Mouse (Mus musculus) thymus, postnatal 4 days (tissue): ENCODE measurements around the gene P4ha2.
A peak's percentile ranks its signal among the peaks of the same experiment; 100 is the strongest.

ENCODE experiments used
- DNase-seq: peaks from one replicate; pipeline ENCODE4 v3.0.0; 2021

P4ha2 gene

GRCm38 (mm10) chr11:54068520-54069371 is 31.1 kb upstream of the P4ha2 start, which contains the start of gene Pdlim4:
Gene Pdlim4, minus strand, starts transcription at chr11:54069014.
- DNase-seq, result peak; percentile 63

- DNase-seq, result peak; percentile 57
Measured at GRCm38 (mm10) chr11:54071726-54072445, 28.0 kb upstream of the P4ha2 start.

DNA sequence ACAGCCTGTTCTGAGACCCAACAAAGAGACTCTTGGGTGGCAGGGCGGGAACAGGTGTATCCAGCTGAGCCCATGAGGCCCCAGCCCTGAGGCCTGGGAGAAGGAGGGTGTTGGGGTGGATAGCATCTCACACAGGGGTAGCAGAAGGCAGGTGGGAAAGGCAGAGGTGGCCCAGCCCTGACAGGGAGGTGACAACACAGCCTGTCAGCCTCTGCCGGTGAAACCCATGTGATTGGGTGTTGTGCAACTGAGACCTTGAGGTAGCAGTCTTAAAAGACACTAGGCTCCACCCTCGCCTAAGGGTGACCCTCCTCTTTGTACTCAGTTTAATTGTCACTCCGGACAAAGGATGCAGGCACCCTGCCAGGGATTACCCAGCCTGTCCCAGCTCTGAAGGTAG is 26.6 kb upstream of the P4ha2 start:
- peak; percentile 21 for DNase-seq

DNA sequence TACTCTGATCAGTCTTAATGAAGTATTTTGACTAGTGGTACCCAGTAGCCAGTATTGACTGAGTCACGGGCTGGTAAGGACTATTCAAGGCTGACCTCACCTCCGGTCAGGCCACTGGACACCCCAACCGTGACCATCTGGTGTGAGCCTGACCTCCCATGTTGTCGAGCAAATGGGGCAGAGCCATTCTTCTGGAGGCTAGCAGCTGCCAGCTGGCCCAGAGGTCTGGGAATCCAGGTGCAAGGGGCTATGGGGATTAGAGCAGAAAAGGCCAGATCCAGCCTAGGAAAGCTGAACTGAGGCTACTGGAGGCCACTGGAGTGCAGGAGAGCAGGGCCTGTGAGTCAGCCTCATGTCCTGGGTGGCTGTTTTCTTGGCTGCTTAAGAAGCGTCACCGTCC is 24.5 kb upstream of the P4ha2 start:
- no peak for DNase-seq

DNA sequence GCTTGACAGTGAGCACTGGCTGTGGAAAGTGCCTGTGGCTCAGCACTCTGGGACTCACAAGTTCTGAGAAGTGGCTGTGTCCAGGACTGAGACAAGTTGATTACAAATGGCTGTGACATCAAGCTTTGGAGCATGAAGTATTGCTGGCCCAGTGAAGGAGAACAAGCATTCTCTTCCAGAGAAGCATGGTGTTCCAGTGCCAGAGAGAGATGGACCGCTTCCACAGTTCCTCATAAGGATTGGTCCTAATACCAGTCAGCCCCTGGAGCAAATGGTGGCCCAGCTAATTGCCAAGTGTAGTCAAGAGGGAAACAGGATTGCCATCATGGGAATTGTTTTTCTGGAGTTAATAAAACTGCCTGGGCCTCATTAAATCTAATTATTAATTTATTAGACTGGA is 23.8 kb upstream of the P4ha2 start:
- DNase-seq, result peak; percentile 36

GRCm38 (mm10) chr11:54080435-54080834 is 19.5 kb upstream of the P4ha2 start:
- DNase-seq, result peak; percentile 75

GRCm38 (mm10) chr11:54082725-54083124 is 17.2 kb upstream of the P4ha2 start:
- peak; percentile 40 for DNase-seq

GRCm38 (mm10) chr11:54084976-54085375 is 14.9 kb upstream of the P4ha2 start:
- DNase-seq, result peak; percentile 3

DNA sequence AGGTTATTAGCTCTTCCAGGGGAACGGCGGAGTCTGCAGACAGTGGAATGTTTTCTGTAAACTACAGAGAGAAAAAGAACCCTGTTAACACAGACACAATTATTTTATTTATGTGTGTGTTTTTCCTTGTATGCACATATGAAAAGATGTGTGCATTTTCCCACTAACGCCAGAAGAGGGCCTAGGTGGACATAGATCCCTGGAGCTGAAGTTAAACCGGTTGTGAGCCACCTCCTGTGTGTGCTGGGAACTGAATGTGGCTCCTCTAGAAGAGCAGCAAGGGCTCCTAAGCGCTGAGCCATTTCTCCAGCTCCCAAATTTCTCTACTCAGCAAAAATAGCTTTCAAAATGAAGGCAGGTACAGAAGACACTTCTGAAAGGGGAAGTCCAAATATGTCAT is 14.1 kb upstream of the P4ha2 start:
- DNase-seq, result peak; percentile 3

DNA sequence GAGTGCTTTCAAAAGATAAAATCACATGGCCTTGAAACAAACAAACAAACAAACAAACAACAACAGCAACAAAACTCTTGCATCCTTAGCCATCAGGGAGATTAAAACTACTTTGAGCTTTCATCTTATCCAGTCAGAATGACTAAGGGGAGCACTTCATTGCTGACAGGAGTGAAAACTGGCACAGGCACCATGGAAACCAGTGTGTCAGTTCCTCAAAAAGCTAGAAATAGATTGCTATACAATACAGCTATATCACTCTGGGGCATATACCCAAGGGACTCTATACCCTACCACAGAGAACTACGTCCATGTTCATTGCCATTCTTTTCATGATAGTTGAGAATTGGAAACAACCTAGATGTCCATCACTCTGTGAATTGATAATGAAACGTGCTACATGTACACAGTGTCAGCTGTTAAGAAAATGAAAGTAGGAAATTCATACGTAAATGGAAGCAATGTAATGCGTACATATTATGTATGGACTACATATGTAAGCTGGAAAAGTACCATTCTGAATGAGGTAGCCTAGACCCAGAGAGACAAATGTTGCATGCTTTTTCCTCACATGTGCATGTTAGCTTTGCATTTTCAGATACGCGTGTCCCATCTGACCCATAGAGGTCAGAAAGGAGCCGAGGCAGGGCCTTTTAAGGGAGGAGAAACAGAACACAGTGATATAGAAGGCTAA is 11.5 kb upstream of the P4ha2 start:
- DNase-seq, result peak; percentile 1

DNA sequence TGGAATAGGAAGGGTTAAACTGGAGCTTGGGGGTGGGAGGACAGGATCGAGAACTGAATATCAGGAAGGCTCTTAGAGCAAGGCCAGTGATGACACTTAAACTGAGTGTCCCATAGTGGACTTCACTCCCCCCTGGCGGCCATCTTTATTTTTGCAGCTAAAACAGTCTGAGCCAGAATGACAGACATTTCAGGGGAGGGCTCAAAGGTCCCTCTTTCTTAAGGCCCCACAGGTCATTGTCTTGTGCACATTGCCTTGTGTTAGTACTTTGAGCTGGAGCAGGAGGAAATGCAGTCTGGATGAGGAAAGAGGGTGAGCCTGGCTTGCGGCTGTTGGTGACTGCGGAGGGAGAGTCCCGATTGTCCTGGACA is 11.0 kb upstream of the P4ha2 start:
- peak; percentile 89 for DNase-seq

DNA sequence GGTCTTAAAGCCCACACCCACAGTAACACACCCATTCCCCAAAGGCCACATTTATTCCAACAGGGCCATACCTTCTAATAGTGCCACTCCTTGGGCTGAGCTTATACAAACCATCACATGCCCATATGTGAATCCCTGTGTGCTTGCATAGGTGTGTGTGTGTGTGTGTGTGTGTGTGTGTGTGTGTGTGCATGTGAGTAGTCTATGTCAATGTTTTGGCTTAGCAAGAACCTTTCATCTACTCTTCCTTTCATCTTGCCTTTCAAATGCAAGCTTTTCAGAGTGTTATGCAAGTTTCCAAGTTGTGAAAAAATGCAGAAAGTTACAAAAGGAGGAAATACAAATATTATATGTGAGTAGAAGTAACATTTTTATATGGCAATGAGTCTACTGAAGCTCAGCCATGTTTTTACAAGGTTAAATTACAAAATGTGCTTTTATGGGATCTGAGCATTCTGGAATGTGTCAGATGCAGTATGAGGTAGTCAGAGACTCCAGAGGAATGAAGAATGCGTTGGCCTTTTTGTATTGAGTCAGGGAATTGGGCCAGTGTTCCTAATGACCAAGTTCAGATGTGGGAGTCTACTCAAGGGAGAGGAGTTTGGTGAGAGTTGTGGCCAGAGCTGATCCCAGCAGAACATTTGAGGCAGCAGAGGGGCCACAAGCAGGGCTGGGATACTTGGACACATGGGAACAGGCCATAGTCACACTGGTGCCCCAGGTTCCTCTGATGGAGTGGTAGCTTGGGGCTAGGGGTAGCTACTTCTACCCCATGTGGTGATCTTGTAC is 9.6 kb upstream of the P4ha2 start:
- no peak for DNase-seq

DNA sequence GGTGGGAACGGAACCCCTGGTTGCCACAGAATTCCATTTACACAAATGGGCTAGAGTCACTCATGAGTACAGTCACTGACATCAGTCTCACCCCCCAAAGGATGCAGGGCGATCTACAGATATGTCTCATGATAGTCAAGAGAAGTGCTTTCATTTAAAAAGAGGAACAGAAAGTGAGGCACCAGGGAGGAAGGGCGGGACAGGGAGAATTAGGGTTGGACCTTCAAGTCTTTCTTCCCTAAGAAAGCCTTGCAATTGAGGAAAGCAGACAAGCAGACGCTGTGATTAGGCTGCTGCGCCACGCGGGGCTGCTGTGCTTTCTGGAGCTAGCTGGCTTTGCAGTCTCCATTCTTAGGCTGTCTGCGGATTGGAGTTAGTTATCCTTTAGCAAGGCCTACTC is 8.2 kb upstream of the P4ha2 start:
- DNase-seq, result no peak

DNA sequence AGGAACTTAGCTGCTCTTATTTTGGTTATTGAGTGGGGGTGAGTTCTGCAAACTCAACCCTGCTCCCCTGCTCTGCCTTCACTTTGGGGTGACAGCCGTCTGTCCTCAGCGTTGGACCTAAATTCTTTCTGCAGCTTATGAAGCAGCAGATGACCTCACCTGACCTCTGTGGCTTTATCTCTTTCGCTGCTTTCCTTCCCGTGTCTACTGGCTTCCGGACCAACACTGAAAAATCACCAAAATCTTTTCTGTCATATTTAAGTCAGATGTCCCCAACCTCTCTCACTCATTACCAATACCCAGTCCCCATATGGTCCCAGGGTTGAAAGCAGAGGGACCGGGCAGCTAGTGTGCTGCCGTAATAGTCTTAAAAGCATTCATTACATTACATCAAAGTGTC is 7.7 kb upstream of the P4ha2 start:
- DNase-seq, result no peak

DNA sequence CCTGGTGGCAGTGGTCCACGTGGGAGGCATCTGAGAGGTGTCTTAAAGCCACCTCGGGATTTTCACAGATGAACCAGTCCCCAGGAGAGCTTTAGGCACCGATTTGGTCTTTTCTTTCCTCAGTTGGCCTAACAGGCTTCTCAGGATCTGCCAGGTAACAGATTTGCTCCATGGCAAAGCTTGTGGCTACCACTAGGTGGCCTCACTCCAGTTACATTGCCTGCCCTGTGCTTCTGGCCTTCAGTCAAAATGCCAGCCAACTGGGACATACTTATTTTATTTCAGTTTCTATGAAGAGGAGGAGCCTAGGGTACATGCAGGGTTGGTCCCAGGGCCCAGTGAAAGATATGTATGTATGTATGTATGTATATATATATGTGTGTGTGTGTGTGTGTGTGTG is 6.9 kb upstream of the P4ha2 start:
- peak; percentile 63 for DNase-seq

- DNase-seq, result peak; percentile 76
Measured at GRCm38 (mm10) chr11:54100692-54101591, 1.0 kb downstream of the P4ha2 start.

DNA sequence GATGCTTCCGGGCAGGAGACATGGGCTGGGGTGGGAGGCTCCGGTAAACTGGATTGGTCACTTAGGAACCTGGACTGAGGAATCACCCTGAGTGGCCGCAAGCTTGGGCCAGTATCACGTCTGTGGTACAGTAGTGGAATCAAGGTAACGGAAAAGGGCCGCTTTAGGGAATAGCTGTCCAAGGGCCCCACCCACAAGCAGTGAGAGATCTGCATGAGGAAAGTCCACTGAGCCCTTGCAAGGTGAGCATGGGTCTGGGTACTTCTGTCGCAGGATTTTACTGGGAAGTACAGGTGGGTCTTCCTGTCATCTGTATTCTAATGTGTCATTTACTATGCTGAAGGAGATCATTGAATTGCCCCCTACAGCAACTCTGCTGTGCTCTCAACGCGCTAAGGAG is 1.8 kb downstream of the P4ha2 start:
- DNase-seq, result no peak

- no peak for DNase-seq
Measured at GRCm38 (mm10) chr11:54102706-54103449, 3.0 kb downstream of the P4ha2 start.

- DNase-seq, result no peak
Measured at GRCm38 (mm10) chr11:54105011-54105410, 5.1 kb downstream of the P4ha2 start.

DNA sequence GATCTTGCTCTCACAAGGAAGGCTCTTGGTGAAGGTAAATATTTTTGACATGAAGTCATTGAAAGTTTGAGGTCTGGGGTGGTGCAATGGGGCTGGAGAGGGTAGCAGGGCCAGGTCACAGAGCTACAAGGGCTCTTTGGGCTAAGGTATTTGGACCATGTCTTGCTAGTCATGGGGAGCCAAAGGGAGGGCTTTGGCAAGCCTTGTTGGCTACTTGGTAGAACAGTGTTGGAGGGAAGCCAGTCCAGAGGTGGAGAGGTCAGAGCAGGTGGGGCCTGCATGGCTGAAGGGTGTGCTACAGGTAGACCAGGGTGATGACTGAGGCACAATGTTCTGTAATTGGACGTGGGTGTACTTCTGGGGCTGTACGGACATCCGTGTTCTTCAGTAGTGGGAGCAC is 6.8 kb downstream of the P4ha2 start:
- no peak for DNase-seq

DNA sequence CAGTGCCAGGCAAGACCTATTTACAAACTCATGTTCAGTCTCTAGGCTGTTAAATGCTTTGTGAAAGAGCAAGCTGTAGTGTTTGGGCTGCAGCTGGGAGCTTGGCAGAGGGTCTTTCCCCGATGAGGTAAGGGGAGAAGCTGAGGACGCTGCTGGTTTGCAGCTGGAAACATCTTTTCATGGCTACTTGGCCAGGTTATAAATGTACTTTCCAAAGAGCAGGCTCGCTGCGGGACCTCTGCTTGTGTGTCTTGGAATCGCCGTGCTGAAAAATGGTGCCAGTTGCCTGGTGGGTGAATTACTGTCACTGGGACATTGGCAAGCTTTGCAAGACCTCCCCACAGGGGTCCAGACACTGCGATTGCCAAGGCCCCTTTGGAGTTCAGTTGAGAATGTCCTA is 7.3 kb downstream of the P4ha2 start:
- no peak for DNase-seq
